Mouse (Mus musculus) heart, postnatal 25 days (tissue): Measurements from ENCODE around the gene Map2. TPM values are rescaled to one million over a fixed set of nuclear protein-coding genes. Genes with fewer than 3 reads are reported as not detected.

Experiments used
- DNase-seq: peaks from one replicate; pipeline ENCODE4 v3.0.0; 2022; ENCODE audit warnings: low spot score
- intact Hi-C: fragments of 180-260 bp; cut with DNase I; formaldehyde crosslinking; loops from one replicate; pipeline ENCODE4 v1.15.1; 2025
- total RNA-seq, 2 experiments: library from RNA; stranded (reverse); gene quantifications; 2 replicates each; pipeline ENCODE4 v1.2.3; 2021

Gene Map2
- total RNA-seq, 2 experiments from 2014 or later = 3.2 to 3.3 TPM

DNA sequence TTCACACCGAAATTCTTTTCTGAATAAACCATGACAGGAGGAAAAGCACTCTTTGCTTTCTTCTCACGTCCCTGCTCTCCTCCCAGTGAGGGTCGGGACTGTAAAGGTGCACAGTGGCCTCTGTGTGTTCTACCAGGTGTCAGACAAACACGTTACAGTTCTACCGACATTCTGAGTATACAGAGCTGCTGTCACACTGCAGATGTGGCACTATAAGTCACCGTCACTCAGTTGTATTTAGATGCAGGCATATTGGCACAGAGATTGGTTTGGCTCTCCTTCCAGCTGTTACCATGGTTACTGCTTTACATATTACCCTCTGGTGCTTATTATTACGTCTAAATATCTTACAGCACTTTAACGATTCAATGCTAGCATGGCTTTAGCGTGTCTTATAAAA, 188.2 kb downstream of the Map2 start:
- intact Hi-C loops = no loop called here
- DNase-seq = no peak

DNA sequence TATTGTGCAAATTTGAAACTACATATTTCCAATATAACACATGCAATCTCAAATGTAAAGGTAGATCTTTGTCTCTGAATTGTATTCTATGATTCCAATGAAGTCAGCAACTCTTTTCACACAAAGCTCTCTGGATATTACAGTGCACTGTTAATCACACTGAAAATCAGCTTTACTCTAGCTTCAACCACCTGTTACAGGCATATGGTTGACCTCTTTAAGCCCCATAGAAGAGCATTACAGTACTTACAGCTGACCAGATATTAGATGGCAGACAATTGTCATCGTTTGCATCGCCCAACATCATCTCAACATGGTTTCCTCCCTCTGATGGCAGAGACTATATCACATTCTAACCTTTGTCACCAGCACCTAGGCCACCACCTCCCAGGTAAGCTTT, 189.3 kb downstream of the Map2 start:
- intact Hi-C loops = no loop called here
- DNase-seq = no peak

DNA sequence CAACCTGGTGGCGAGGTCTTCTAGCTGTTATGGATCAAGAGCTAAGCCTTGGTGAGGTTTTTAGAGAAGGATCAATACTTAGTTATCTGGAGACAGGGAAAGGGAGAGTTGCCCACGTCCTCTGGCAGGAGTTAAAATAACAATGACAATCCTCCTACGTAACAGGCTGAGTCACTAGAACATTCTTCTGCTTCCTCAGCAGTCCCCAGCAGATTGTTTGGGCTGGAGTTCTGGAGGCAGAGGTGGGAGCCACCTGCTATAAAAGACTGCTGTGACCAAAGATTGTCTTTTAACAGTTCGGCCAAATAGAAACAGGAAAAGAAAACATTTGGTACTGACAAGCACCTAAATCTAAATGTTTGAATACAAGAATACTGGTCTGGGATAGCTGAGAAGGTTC, 190.5 kb downstream of the Map2 start:
- intact Hi-C loops = no loop called here
- DNase-seq = no peak

GRCm38 (mm10) chr1:66369486-66369885, 194.4 kb downstream of the Map2 start:
- no peak for DNase-seq
- intact Hi-C loops = no loop called here

DNA sequence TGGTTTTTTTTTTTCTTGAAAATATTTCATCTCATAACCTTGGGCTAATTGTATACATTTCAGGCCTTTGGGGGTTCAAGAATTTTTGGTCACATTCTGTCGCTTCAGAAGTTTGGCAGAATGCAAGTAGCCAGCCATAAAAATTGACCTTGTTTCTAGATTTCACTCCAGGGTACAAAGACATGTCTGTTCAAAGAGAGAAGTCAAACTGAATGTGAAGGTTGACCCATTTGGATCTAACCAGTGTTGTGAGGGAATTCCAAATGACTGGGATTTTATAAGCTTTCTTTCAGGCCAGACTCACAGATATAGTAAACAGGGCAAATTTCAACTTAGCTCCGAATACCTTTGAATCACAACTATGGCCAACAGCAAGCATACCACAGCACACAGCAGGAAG, 196.3 kb downstream of the Map2 start:
- intact Hi-C loops = no loop called here
- no peak for DNase-seq

GRCm38 (mm10) chr1:66386321-66386720, 211.2 kb downstream of the Map2 start:
- intact Hi-C loops = no loop called here
- DNase-seq = no peak

DNA sequence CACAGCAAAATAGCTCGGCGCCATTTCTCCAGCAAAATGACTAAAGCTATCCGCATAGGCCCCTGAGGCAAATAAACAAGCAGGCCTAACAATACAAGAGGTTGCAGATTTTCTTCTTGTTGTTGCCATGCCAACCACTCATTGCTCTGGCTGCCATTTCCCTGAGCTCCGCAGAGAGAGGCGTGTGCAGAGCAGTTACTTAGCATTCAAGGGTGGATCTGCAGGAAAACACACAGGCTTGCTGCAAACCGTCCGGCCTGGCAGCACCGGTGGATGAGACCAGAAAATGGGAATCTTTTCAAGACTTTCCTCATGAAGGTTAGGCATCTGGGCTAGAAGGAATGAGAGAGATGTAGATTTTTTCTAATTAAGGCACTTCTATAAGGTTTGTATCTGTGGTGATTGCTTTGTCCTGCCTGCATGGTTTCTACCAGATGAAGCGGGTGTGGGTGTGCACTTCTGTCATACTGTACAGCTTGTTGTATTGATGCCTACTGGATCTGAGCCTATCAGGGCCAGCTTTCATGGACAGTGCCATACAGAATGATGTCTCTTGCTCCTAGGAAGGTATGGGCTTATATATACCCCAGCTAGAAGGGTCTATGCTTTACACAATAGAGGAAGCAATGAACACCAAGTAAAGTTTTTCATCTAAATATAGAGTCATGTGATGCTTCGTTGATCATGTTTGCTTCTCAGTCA, 211.8 kb downstream of the Map2 start:
- intact Hi-C loops = no loop called here
- DNase-seq = no peak

DNA sequence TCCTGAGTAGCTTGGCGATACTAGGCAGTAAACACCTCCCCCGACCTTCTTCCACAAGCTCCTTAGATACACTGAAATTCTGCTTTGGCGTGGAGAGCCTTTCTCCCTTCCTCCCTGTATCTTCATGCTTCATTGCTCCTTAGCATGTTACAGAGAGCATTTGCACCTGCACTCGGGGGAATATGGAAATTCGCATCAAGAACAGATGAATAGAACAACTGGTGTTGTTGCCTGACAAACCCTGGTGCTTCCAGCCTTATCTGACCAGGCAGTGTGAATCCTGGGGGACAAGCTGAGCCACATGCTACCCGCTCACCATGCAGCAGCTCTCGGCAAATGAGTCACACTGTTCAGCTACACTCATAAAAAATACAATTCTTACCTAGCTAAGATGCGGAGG, 213.5 kb downstream of the Map2 start:
- no peak for DNase-seq
- intact Hi-C loops = no loop called here

GRCm38 (mm10) chr1:66394944-66395637, 220.0 kb downstream of the Map2 start:
- no peak for DNase-seq
- intact Hi-C loops = no loop called here

DNA sequence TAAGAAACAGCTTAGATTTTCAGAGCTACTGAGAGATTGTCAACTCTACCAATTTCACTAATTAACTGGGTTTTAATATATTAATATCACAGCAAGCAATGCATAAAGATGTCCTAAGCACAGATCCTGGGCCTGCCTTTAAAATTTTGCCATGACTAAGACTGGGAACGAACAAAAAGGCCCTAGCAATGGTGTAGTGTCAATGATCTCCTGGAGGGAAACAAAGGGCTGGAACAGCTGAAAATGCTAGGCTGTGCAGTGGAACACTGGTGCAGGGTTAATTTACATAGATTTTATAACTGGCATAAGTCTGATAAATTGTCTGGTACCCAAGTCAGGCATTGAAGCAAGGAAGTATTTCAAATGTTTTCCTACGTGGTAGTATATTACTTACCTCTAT, 220.8 kb downstream of the Map2 start:
- intact Hi-C loops = no loop called here
- no peak for DNase-seq

- intact Hi-C loops = no loop called here
- DNase-seq = no peak
These were observed 226.8 kb downstream of the Map2 start for GRCm38 (mm10) chr1:66401902-66402301.

- intact Hi-C loops = no loop called here
- no peak for DNase-seq
These were observed 232.3 kb downstream of the Map2 start for GRCm38 (mm10) chr1:66407270-66407967.

GRCm38 (mm10) chr1:66418360-66418759, 243.3 kb downstream of the Map2 start:
- no peak for DNase-seq
- intact Hi-C loops = no loop called here

DNA sequence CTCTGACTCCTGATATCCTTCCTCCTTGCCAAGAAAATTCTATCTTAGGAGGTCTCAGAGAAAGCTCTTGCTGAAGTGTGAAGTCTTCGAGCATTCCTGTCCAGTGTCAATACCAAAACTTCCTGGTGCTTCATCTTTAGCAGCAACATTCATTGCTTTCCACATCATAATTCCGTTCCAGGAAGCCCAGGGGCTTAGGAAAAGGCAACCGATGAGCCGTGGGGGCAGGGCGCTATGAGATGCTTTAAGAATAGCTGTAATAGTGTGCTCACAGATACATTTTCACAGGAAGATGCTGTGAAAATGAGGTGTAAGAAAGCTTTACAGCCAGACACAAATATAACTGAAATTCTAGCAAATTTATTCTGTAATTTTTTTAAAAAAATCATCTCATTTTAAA, 251.0 kb downstream of the Map2 start:
- intact Hi-C loops = no loop called here

GRCm38 (mm10) chr1:66430962-66431361, 255.9 kb downstream of the Map2 start:
- no peak for DNase-seq
- intact Hi-C loops = no loop called here

More for the DNA sequence above, 251.0 kb downstream of the Map2 start:
- no peak for DNase-seq

DNA sequence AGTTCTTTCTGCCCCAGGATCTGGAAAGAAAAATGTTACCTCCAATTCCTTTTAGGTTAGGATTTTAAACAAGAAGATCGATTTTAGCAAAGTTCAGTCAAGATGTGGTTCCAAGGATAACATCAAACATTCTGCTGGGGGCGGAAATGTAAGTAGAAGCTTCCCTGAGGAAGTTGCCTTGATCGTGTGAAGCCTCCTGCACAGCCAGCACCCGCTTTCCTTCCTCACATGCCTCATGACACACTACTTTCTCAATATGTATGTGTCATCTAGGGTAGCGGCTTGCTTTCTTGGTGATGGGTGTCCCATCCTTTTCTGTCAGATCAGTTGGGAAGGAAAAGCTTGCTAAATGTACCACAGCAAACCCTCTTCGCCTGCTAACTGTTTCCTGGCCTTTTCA, 256.4 kb downstream of the Map2 start:
- DNase-seq = no peak
- intact Hi-C loops = no loop called here

GRCm38 (mm10) chr1:66438069-66438468, 263.0 kb downstream of the Map2 start:
- DNase-seq = no peak
- intact Hi-C loops = no loop called here

DNA sequence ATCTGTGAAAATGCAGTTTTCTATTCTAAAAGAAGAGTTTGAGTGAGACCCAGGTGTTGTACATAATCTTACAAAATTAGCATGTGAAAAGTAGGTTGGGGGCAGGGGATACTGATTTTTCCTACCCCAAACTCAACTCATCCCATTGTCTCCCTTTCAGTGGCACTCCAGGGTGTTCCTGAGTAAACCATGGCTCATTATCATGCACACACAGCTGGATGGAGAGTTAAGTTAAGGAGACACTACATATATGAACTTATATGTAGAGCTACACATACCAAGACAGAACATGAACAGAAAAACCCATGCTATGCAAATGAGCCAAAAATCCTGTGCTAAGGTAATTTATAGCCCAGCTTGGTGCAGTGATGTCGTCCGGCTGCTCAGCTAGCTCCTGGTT, 267.8 kb downstream of the Map2 start:
- no peak for DNase-seq
- intact Hi-C loops = no loop called here

- intact Hi-C loops = no loop called here
- no peak for DNase-seq
These were observed 274.4 kb downstream of the Map2 start for GRCm38 (mm10) chr1:66449471-66449870.

DNA sequence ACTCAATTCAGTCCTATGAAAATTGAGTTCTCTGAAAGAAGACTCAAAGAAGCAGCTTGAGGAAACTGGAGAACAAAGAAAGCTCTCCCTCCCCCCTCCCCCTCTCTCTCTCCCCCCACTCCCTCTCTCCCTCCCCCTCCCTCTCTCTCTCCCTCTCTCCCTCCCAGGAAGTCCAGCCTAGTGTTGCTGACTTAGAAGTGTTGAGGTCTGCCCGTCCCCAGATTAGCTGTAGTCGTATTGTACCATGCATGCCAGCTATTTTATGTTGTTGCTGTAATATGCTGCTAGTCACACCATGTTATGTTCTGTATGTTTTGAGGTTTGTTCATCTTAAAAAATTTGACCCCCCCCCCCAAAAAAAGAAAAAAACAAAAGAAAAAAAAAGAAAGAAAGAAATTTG, 281.5 kb downstream of the Map2 start:
- no peak for DNase-seq
- intact Hi-C loops = no loop called here

- intact Hi-C loops = no loop called here
- no peak for DNase-seq
These were observed 282.7 kb downstream of the Map2 start for GRCm38 (mm10) chr1:66457747-66458146.
